Comparison of ENCODE assay signal across 8 mouse cellular contexts in genomic region chr7:4653780-4654179, GRCm38 (mm10). TPM values are rescaled to one million over a fixed set of nuclear protein-coding genes. Genes with fewer than 3 reads are reported as not detected.
A peak's percentile ranks its signal among the peaks of the same experiment; 100 is the strongest.
DNase-seq lines count a peak whose midpoint lies in the region; ATAC-seq and TF ChIP-seq lines count a peak whose summit lies in the region.

No protein-coding gene starts in this region.

- intact Hi-C loops in left cerebral cortex, postnatal 14 days (cut with DNase I) = no loop called here

- H3K4me2 ChIP-seq in hindbrain, embryonic 11.5 days (replicated peaks; ENCODE audit: low read depth, low read length) = no peak overlapping the region

- WGBS in hindbrain, embryonic 11.5 days = 91% methylated on average over 7 of the region's 7 CpGs

- H3K36me3 ChIP-seq in hindbrain, embryonic 11.5 days (ENCODE audit: control insufficient read depth, insufficient read depth, low read length) = no peaks in the 10 kb centered on the region

- no peak overlapping the region for H3K9ac ChIP-seq in hindbrain, embryonic 11.5 days (ENCODE audit: low read depth, low read length)

- H3K27ac ChIP-seq in cortical plate, adult 2 months (ENCODE audit: insufficient read depth, low read length) = peak overlapping the region; percentile 80
- H3K27ac ChIP-seq in hindbrain, embryonic 11.5 days (ENCODE audit: low read depth, low read length) = no peak overlapping the region

- H3K4me1 ChIP-seq in cortical plate, adult 2 months (ENCODE audit: control insufficient read depth, insufficient read depth, low read length) = peaks cover 27% of the 10 kb centered on the region
- H3K4me1 ChIP-seq in hindbrain, embryonic 11.5 days (replicated peaks; ENCODE audit: control insufficient read depth, insufficient read depth, low read length) = peaks cover 6% of the 10 kb centered on the region

- no peaks in the 10 kb centered on the region for H3K9me3 ChIP-seq in hindbrain, embryonic 11.5 days (ENCODE audit: control insufficient read depth, low read length)

- peak; percentile 53 to 70 for DNase-seq in left cerebral cortex, postnatal 14 days (ENCODE audit: low spot score in 2 of 2)
- no peak for DNase-seq in left cerebral cortex, adult 11 months (ENCODE audit: low spot score)
- DNase-seq in lung, postnatal 25 days (ENCODE audit: low spot score) = peak; percentile 73
- DNase-seq in telencephalon, adult 2 months (ENCODE audit: low read depth, low spot score) = peak; percentile 64
- DNase-seq in urinary bladder, postnatal 25 days (ENCODE audit: low spot score) = no peak
- DNase-seq in layer of hippocampus, adult 9-10 months (ENCODE audit: low spot score) = no peak
- DNase-seq in hindbrain, embryonic 11.5 days (ENCODE audit: low spot score) = no peak

- no peak for TF ChIP-seq CTCF in cortical plate, adult 2 months (IDR thresholded peaks at IDR 0.05; ENCODE audit: extremely low read depth, insufficient read depth, low read length)

- no peak for TF ChIP-seq POLR2A in cortical plate, adult 2 months (IDR thresholded peaks at IDR 0.05; ENCODE audit: extremely low read depth, insufficient read depth, low read length)

- H3K27me3 ChIP-seq in hindbrain, embryonic 11.5 days (ENCODE audit: control insufficient read depth, insufficient read depth, low read length) = no peaks in the 10 kb centered on the region

- ATAC-seq in hindbrain, embryonic 11.5 days (ENCODE audit: low FRiP score) = no peak

- H3K4me3 ChIP-seq in cortical plate, adult 2 months (ENCODE audit: insufficient read depth, low read length) = no peak overlapping the region
- no peak overlapping the region for H3K4me3 ChIP-seq in hindbrain, embryonic 11.5 days (ENCODE audit: low read depth, low read length)

RNA-seq across cellular contexts. Expression of gene Ppp6r1, which starts 5.0 kb away (rescaled TPM):
- total RNA-seq in left cerebral cortex, postnatal 14 days (2021) = 100 to 1,000 TPM; 132 to 135 TPM
- polyA plus RNA-seq in cortical plate, adult 2 months (2012; rRNA removed) = 143 and 145 TPM in 2 replicates
- 6.0 and 8.1 TPM in 2 replicates for polyA plus RNA-seq in hindbrain, embryonic 11.5 days (2014; fragmentation: Nextera tagmentation; extraction: Ambion mirVana)

RNA-seq across cellular contexts. Expression of gene Tmem86b, which starts 22.6 kb away (rescaled TPM):
- total RNA-seq in left cerebral cortex, postnatal 14 days (2021) = 10 to 100 TPM; 10.8 to 10.9 TPM
- 29.0 and 31.5 TPM in 2 replicates for polyA plus RNA-seq in cortical plate, adult 2 months (2012; rRNA removed)
- 3.2 and 3.3 TPM in 2 replicates for polyA plus RNA-seq in hindbrain, embryonic 11.5 days (2014; fragmentation: Nextera tagmentation; extraction: Ambion mirVana)

RNA-seq across cellular contexts. Expression of gene Hspbp1, which starts 31.1 kb away (rescaled TPM):
- 100 to 1,000 TPM; 102 to 108 TPM for total RNA-seq in left cerebral cortex, postnatal 14 days (2021)
- polyA plus RNA-seq in cortical plate, adult 2 months (2012; rRNA removed) = 107 and 108 TPM in 2 replicates
- 112 and 114 TPM in 2 replicates for polyA plus RNA-seq in hindbrain, embryonic 11.5 days (2014; fragmentation: Nextera tagmentation; extraction: Ambion mirVana)

RNA-seq across cellular contexts. Expression of gene Brsk1, which starts 36.6 kb away (rescaled TPM):
- 100 to 1,000 TPM; 330 to 331 TPM for total RNA-seq in left cerebral cortex, postnatal 14 days (2021)
- polyA plus RNA-seq in cortical plate, adult 2 months (2012; rRNA removed) = 305 and 330 TPM in 2 replicates
- polyA plus RNA-seq in hindbrain, embryonic 11.5 days (2014; fragmentation: Nextera tagmentation; extraction: Ambion mirVana) = 3.1 and 5.1 TPM in 2 replicates

RNA-seq across cellular contexts. Expression of gene Ptprh, which starts 49.9 kb away (rescaled TPM):
- total RNA-seq in left cerebral cortex, postnatal 14 days (2021) = under 1 TPM; 0.57 to 0.93 TPM
- 1.0 and 1.6 TPM in 2 replicates for polyA plus RNA-seq in cortical plate, adult 2 months (2012; rRNA removed)
- polyA plus RNA-seq in hindbrain, embryonic 11.5 days (2014; fragmentation: Nextera tagmentation; extraction: Ambion mirVana) = 0.11 TPM in 1 of 2 replicates, not detected in the other

Comparison
In these comparisons a context has a peak if more than half of its experiments do, and no peak if none do; other contexts are left out.
1. DNase-seq: peak in left cerebral cortex, postnatal 14 days (2 of 2), lung, postnatal 25 days (single experiment) and telencephalon, adult 2 months (single experiment); none in left cerebral cortex, adult 11 months (single experiment), urinary bladder, postnatal 25 days (single experiment), layer of hippocampus, adult 9-10 months (single experiment) and hindbrain, embryonic 11.5 days (single experiment).
2. RNA of gene Ppp6r1, which starts 5.0 kb away (polyA plus RNA-seq): 143 to 145 TPM in cortical plate, adult 2 months; 6.0 to 8.1 TPM in hindbrain, embryonic 11.5 days; every median in the first group is over 10 times any median in the second.